Mouse (Mus musculus) erythroblast, embryonic 14.5 days (primary cell): Measurements from ENCODE around the gene Tmem72.

Source experiments
- GATA1 ChIP-seq: IDR thresholded peaks from 2 replicates; pipeline ENCODE4 v1.6.1; 2012; ENCODE audit warnings: low read length, inconsistent platforms, mixed read lengths
- TAL1 ChIP-seq: IDR thresholded peaks from 3 replicates; pipeline ENCODE4 v1.6.1; 2012; ENCODE audit warnings: low read length, inconsistent platforms, mixed read lengths

GRCm38 (mm10) chr6:116643881-116644280, 72.8 kb downstream of the Tmem72 start:
- TF ChIP-seq GATA1 (no peak), TAL1 (no peak)
